18 mouse cellular contexts compared by ENCODE assay signal in the genomic region with DNA sequence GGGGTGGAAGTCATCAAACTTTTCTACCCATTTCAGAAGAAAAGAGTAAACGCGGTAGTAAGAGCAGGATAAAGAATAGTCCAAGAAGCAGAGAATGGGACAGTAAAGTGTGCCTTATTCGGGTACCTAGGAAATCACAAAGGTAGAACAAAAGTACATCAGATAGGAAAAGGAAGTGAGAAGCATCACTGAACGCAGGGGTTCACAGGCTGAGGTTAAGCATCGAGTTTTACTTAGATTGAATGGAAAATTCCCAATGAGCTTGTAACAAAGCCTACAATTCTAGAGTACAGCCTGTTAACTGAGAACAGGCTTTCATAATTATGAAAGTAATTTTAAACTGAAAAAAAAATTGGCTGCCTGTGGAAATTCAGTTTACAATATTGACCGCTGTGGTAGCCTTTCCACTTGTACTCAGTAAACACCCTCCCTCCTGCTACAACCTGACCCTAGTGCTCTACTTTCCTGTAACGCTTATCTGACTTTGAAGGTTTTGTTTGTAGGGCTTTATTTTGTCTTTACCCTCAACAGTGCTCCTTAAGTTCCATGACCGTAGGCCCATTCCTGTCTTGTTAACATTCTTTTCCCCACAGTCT. TPM values are rescaled to one million over a fixed set of nuclear protein-coding genes. Genes with fewer than 3 reads are reported as not detected.
A peak's percentile ranks its signal among the peaks of the same experiment; 100 is the strongest.
DNase-seq lines count a peak whose midpoint lies in the region; ATAC-seq and TF ChIP-seq lines count a peak whose summit lies in the region.
"Had no signal": no experiment of that assay in that cellular context is flagged by ENCODE, and none has a peak within 500 bp of the region (broad histone marks: within the 10 kb centered on the region; RNA-seq: fewer than 3 reads in every experiment).

No protein-coding gene starts in this region.

- no peaks in the 10 kb centered on the region for H3K36me3 ChIP-seq in intestine, postnatal 0 days (ENCODE audit: control insufficient read depth, insufficient read depth)
- H3K36me3 ChIP-seq in intestine, embryonic 16.5 days (ENCODE audit: control insufficient read depth, insufficient read depth, low read length) = no peaks in the 10 kb centered on the region
- no peaks in the 10 kb centered on the region for H3K36me3 ChIP-seq in liver, embryonic 13.5 days
- no peaks in the 10 kb centered on the region for H3K36me3 ChIP-seq in stomach, embryonic 15.5 days
- no peaks in the 10 kb centered on the region for H3K36me3 ChIP-seq in hindbrain, embryonic 12.5 days
- H3K36me3 ChIP-seq: embryonic facial prominence, embryonic 15.5 days; heart, embryonic 10.5 days; hindbrain, embryonic 15.5 days; midbrain, embryonic 12.5 days had no signal

- peak; percentile 43 for DNase-seq in CD4-positive, CD25-positive, alpha-beta regulatory T cell, adult 2 months (ENCODE audit: low read depth, low spot score)
- no peak for DNase-seq in liver, embryonic 13.5 days
- DNase-seq in cerebellum, adult 9-11 months = no peak
- DNase-seq: adrenal gland, postnatal 36 days; cerebellum, adult 9-10 months; embryo, embryonic 11 days; gastrocnemius, postnatal 36 days; kidney, adult 2 months; kidney, postnatal 25 days; thymus, postnatal 14 days had no signal

- peak overlapping the region; percentile 72 for H3K4me2 ChIP-seq in intestine, postnatal 0 days (replicated peaks; ENCODE audit: low read depth)
- H3K4me2 ChIP-seq in intestine, embryonic 16.5 days (ENCODE audit: low read depth, low read length) = no peak overlapping the region
- H3K4me2 ChIP-seq in liver, embryonic 13.5 days = peak overlapping the region; percentile 53
- H3K4me2 ChIP-seq in stomach, embryonic 15.5 days = 0 out of 2 replicates have a peak overlapping the region, but pooled peaks have one; percentile 1
- H3K4me2 ChIP-seq in hindbrain, embryonic 12.5 days (replicated peaks) = no peak overlapping the region
- H3K4me2 ChIP-seq: embryonic facial prominence, embryonic 15.5 days; hindbrain, embryonic 15.5 days; midbrain, embryonic 12.5 days had no signal

- no peak for ATAC-seq in intestine, postnatal 0 days
- ATAC-seq in intestine, embryonic 16.5 days = no peak
- ATAC-seq in liver, embryonic 13.5 days (ENCODE audit: low read depth) = no peak
- ATAC-seq in stomach, embryonic 15.5 days (ENCODE audit: insufficient read depth, low FRiP score, low read depth) = no peak
- ATAC-seq in hindbrain, embryonic 12.5 days (ENCODE audit: low FRiP score) = no peak

- no peak for TF ChIP-seq CTCF in intestine, postnatal 0 days (IDR thresholded peaks at IDR 0.05; ENCODE audit: low read depth)

- H3K4me1 ChIP-seq in intestine, postnatal 0 days (replicated peaks; ENCODE audit: control insufficient read depth, insufficient read depth, low read length) = peaks cover 7% of the 10 kb centered on the region; the same call in 1 of the 2 replicates
- H3K4me1 ChIP-seq in intestine, embryonic 16.5 days (ENCODE audit: control insufficient read depth, insufficient read depth, low read length) = peaks cover 9% of the 10 kb centered on the region
- peaks cover 36% of the 10 kb centered on the region for H3K4me1 ChIP-seq in liver, embryonic 13.5 days (replicated peaks)
- H3K4me1 ChIP-seq in stomach, embryonic 15.5 days = peaks cover 7% of the 10 kb centered on the region; the same call in 1 of the 2 replicates
- peaks cover 15% of the 10 kb centered on the region for H3K4me1 ChIP-seq in hindbrain, embryonic 12.5 days
- H3K4me1 ChIP-seq: heart, embryonic 10.5 days had no signal

- no peak overlapping the region for H3K9ac ChIP-seq in intestine, postnatal 0 days (ENCODE audit: low read depth, low read length)
- no peak overlapping the region for H3K9ac ChIP-seq in intestine, embryonic 16.5 days (ENCODE audit: low read depth, low read length)
- no peak overlapping the region for H3K9ac ChIP-seq in liver, embryonic 13.5 days
- no peak overlapping the region for H3K9ac ChIP-seq in stomach, embryonic 15.5 days
- H3K9ac ChIP-seq in hindbrain, embryonic 12.5 days = no peak overlapping the region
- H3K9ac ChIP-seq: embryonic facial prominence, embryonic 15.5 days; hindbrain, embryonic 15.5 days; midbrain, embryonic 12.5 days had no signal

- no peaks in the 10 kb centered on the region for H3K9me3 ChIP-seq in intestine, postnatal 0 days (ENCODE audit: control insufficient read depth)
- H3K9me3 ChIP-seq in intestine, embryonic 16.5 days (ENCODE audit: control insufficient read depth, low read length) = no peaks in the 10 kb centered on the region
- no peaks in the 10 kb centered on the region for H3K9me3 ChIP-seq in liver, embryonic 13.5 days (replicated peaks)
- no peaks in the 10 kb centered on the region for H3K9me3 ChIP-seq in stomach, embryonic 15.5 days
- H3K9me3 ChIP-seq in hindbrain, embryonic 12.5 days (replicated peaks) = no peaks in the 10 kb centered on the region
- H3K9me3 ChIP-seq: embryonic facial prominence, embryonic 15.5 days; heart, embryonic 10.5 days; hindbrain, embryonic 15.5 days; midbrain, embryonic 12.5 days had no signal

- H3K27ac ChIP-seq in intestine, postnatal 0 days (ENCODE audit: low read depth, low read length) = no peak overlapping the region
- no peak overlapping the region for H3K27ac ChIP-seq in intestine, embryonic 16.5 days (ENCODE audit: low read length)
- no peak overlapping the region; the same call in 1 of the 2 replicates for H3K27ac ChIP-seq in liver, embryonic 13.5 days
- H3K27ac ChIP-seq in stomach, embryonic 15.5 days = no peak overlapping the region
- no peak overlapping the region for H3K27ac ChIP-seq in hindbrain, embryonic 12.5 days
- H3K27ac ChIP-seq: embryonic facial prominence, embryonic 15.5 days; heart, embryonic 10.5 days; hindbrain, embryonic 15.5 days; midbrain, embryonic 12.5 days had no signal

- WGBS in intestine, postnatal 0 days = 60% methylated on average over 8 of the region's 8 CpGs
- 76% methylated on average over 8 of the region's 8 CpGs for WGBS in intestine, embryonic 16.5 days
- 70% methylated on average over 8 of the region's 8 CpGs for WGBS in liver, embryonic 13.5 days (ENCODE audit: insufficient replicate concordance)
- 71% methylated on average over 8 of the region's 8 CpGs for WGBS in stomach, embryonic 15.5 days
- 90% methylated on average over 8 of the region's 8 CpGs for WGBS in hindbrain, embryonic 12.5 days

- H3K4me3 ChIP-seq in intestine, postnatal 0 days (ENCODE audit: low read depth, low read length) = no peak overlapping the region
- no peak overlapping the region for H3K4me3 ChIP-seq in intestine, embryonic 16.5 days (ENCODE audit: low read length)
- H3K4me3 ChIP-seq in liver, embryonic 13.5 days (replicated peaks) = no peak overlapping the region
- no peak overlapping the region for H3K4me3 ChIP-seq in stomach, embryonic 15.5 days (replicated peaks)
- no peak overlapping the region for H3K4me3 ChIP-seq in hindbrain, embryonic 12.5 days
- H3K4me3 ChIP-seq: embryonic facial prominence, embryonic 15.5 days; heart, embryonic 10.5 days; hindbrain, embryonic 15.5 days; midbrain, embryonic 12.5 days had no signal

- no peaks in the 10 kb centered on the region for H3K27me3 ChIP-seq in intestine, postnatal 0 days (replicated peaks; ENCODE audit: control insufficient read depth, insufficient read depth, low read length)
- H3K27me3 ChIP-seq in intestine, embryonic 16.5 days (replicated peaks; ENCODE audit: control insufficient read depth, insufficient read depth, low read length) = no peaks in the 10 kb centered on the region
- H3K27me3 ChIP-seq in liver, embryonic 13.5 days = no peaks in the 10 kb centered on the region
- H3K27me3 ChIP-seq in stomach, embryonic 15.5 days (replicated peaks) = no peaks in the 10 kb centered on the region
- no peaks in the 10 kb centered on the region for H3K27me3 ChIP-seq in hindbrain, embryonic 12.5 days
- H3K27me3 ChIP-seq: embryonic facial prominence, embryonic 15.5 days; hindbrain, embryonic 15.5 days; midbrain, embryonic 12.5 days had no signal

RNA-seq across cellular contexts. Expression of a gene that starts 2.8 kb away (rescaled TPM):
- 122 and 131 TPM in 2 replicates for polyA plus RNA-seq in intestine, postnatal 0 days (2015; fragmentation: Nextera tagmentation; extraction: Ambion mirVana)
- polyA plus RNA-seq in intestine, embryonic 16.5 days (2015; fragmentation: Nextera tagmentation; extraction: Ambion mirVana) = 121 and 133 TPM in 2 replicates
- 28.7 and 32.1 TPM in 2 replicates for polyA plus RNA-seq in liver, embryonic 13.5 days (2015; fragmentation: Nextera tagmentation; extraction: Ambion mirVana)
- polyA plus RNA-seq in stomach, embryonic 15.5 days (2015; fragmentation: Nextera tagmentation; extraction: Ambion mirVana) = 70.3 and 82.3 TPM in 2 replicates
- 49.1 and 50.2 TPM in 2 replicates for polyA plus RNA-seq in hindbrain, embryonic 12.5 days (2016; fragmentation: Nextera tagmentation; extraction: Ambion mirVana)

RNA-seq across cellular contexts. Expression of a gene that starts 2.8 kb away (rescaled TPM):
- 67.9 and 71.3 TPM in 2 replicates for polyA plus RNA-seq in intestine, postnatal 0 days (2015; fragmentation: Nextera tagmentation; extraction: Ambion mirVana)
- 65.7 and 67.1 TPM in 2 replicates for polyA plus RNA-seq in intestine, embryonic 16.5 days (2015; fragmentation: Nextera tagmentation; extraction: Ambion mirVana)
- polyA plus RNA-seq in liver, embryonic 13.5 days (2015; fragmentation: Nextera tagmentation; extraction: Ambion mirVana) = 26.1 and 33.0 TPM in 2 replicates
- polyA plus RNA-seq in stomach, embryonic 15.5 days (2015; fragmentation: Nextera tagmentation; extraction: Ambion mirVana) = 60.8 and 61.4 TPM in 2 replicates
- polyA plus RNA-seq in hindbrain, embryonic 12.5 days (2016; fragmentation: Nextera tagmentation; extraction: Ambion mirVana) = 36.7 and 40.7 TPM in 2 replicates

Comparison
In these comparisons a context has a peak if more than half of its experiments do, and no peak if none do; other contexts are left out.
1. H3K4me2 ChIP-seq: peak in intestine, postnatal 0 days (single experiment), liver, embryonic 13.5 days (single experiment) and stomach, embryonic 15.5 days (single experiment); none in intestine, embryonic 16.5 days (single experiment) and hindbrain, embryonic 12.5 days (single experiment).